Mouse (Mus musculus) cerebellum, adult 9-11 months (tissue): ENCODE data around the gene Tec.

Experiments
- DNase-seq: peaks from one replicate; pipeline ENCODE4 v3.0.0; 2022

Tec gene

DNA sequence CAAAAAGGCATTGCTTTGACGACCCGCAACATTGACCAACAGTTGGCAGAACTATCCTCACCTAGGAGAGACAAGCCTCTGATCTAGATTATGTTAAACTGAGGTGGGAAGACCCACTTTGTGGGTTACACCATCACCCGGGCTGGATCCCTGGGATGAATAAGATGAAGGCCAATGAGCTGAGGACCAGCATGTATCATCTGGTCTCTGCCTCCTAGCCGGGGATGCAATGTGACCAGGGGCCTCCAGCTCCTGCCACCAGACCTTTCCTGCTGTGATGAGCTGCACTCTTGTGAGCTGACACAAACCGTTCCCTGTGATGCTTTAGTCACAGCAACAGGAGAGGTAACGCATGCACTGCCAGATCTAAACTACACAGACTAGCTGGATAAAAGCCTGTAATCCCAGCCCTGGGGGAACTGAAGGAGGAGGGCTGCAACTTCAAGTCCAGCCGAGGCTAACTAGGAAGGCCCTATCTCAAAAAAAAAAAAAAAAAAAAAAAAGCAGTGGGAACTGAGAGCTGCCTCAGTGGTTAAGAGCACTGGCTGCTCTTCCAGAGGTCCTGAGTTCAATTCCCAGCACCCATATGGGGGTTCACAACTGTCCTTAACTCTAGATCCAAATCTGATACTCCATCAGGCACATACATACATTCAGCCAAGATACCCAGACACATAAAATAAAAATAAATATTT lies 15.8 kb downstream of the Tec start:
- no peak for DNase-seq

GRCm38 (mm10) chr5:72851674-72852098 lies 16.6 kb downstream of the Tec start:
- no peak for DNase-seq

DNA sequence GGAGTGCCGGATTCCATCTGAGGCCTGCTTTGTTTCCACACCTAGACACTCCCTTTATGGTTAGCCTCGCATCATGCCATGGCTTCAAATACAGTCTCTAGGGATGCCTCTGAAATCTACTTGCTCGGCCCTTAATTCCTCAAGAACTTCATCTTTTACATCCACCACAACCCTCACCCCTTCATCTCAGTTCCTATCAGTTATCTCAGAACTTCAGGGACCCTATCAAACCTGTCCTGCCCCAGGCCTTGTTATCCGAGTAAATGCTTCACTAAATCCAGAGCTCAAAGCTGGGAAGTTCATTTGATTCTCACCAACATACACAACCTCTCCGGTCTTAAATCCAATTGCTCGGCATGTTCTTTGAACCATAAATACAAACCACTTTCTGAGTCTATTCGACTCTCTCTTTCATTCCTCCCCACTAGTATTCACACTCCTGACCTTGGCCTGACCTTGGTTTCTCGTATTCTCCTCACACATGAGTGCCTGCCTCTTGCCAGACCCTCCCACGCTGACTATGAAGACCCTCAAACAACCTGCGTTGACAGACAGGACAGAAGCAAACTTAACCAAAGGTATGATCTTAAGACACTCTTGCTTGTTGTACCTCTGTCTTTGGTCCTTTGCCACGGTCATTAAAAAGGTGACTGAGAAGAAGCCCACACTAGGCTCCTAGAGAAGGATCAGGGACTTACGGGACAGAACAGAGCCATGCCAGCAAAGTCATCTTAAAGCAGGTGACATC lies 17.2 kb downstream of the Tec start:
- no peak for DNase-seq

DNA sequence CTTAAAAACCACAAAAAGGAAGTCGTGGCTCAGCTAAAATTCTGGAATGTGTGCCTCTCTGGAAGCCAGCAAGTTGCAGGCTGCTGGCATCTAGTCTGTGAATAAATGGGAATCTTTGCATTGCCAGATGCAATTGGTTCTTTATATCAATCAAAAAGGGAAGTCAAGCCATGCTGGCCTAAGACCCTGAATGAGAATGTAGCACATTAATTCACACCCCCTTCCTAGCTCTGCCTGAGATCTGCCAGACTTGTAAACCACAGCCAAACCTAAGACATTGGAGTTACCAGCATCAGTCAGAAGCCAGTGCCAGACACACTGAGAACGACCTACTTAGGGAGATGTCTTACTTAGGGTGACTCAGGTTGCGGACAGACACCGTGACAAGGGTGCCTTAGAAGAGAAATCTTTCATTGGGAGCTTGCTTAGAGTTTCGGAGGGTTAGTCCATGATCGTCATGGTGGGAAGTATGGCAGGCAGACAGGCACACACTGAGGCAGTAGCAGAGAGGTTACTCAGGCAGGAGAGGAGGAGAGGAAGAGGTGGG lies 19.3 kb downstream of the Tec start:
- no peak for DNase-seq

- no peak for DNase-seq
These were observed 21.6 kb downstream of the Tec start for GRCm38 (mm10) chr5:72846712-72847111.

GRCm38 (mm10) chr5:72845928-72846630 lies 22.2 kb downstream of the Tec start:
- peak; percentile 87 for DNase-seq

- no peak for DNase-seq
These were observed 23.3 kb downstream of the Tec start for GRCm38 (mm10) chr5:72844776-72845495.

- no peak for DNase-seq
These were observed 24.0 kb downstream of the Tec start for GRCm38 (mm10) chr5:72844294-72844693.

GRCm38 (mm10) chr5:72839655-72840054 lies 28.6 kb downstream of the Tec start:
- DNase-seq = no peak

DNA sequence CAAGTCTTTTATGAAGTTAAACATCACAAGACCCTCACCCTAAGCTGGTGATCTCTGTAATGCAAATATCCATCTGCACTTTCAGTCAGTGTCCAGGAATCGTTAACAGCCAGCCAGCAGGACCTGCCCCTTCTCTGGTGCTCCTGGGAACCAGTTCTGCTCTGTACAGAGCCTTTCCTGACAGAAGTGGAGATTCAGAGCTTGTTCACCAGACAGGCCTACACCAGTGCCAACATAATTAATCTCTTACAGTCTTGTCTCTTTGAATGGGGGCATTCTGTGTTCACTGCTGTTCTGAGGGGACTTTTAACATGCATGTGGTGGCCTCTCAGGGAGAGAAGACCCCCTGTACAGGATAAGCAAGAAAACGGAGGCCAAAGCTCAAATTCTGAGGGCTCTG lies 29.3 kb downstream of the Tec start:
- DNase-seq = no peak

DNA sequence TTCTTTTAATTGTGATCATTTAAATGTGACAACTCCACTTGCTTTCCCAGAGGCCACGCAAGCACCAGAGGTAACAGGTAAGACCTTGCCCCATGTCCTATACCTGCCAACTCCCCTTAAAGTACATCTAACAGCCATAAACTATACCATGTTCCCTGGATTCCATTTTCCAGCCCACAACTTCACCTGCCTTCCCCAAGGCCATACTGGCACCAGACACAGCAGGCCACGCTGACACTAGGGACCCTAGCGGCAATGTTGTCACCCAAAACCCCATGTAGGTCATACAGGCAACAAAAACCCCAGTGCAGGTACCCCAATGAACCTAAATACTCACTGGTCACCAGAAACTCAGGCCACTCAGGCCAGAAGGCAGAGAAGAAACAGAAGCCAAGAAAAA lies 32.6 kb downstream of the Tec start:
- no peak for DNase-seq

DNA sequence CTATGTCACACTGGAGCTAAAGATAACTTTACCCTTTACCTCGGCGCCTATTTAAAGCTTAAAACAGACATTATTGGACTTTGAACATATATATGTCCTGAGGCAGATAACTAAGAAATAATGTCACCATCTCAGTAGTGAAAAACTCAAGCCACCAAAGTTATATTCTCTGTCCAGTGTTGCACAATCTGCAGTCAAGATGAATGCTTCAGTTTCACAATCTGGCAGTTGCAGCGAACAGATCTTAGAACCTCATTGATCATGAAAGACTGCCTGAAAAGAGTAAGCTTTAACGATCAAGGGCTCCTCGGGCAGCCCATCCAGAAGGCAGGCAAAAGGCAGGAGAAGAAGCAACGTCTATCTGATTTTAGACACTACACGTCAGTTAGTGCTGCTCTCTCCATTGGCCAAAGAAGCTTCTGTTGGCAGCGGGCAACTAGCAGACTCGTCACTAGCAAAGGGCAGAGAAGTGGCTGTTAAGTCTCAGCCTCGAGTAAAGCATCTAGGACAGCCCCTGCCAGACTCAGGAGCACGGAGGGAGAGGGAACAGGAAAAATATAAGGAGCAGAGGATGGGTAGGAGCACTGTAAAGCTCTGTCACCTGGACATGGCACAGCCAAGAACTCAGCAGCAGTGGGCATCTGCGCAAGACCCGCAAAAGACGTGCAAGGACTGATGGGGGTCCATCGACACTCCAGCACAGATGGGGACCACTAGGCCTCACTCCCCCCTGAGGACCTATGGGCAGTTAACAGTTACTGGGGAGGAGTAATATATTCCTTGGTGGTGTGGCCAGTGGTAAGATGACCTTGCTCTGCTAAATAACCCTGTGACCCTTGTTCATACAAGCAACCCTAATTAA lies 35.1 kb downstream of the Tec start:
- no peak for DNase-seq

- DNase-seq = no peak
These were observed 36.1 kb downstream of the Tec start for GRCm38 (mm10) chr5:72832191-72832590.

- no peak for DNase-seq
These were observed 37.2 kb downstream of the Tec start for GRCm38 (mm10) chr5:72830988-72831610.

DNA sequence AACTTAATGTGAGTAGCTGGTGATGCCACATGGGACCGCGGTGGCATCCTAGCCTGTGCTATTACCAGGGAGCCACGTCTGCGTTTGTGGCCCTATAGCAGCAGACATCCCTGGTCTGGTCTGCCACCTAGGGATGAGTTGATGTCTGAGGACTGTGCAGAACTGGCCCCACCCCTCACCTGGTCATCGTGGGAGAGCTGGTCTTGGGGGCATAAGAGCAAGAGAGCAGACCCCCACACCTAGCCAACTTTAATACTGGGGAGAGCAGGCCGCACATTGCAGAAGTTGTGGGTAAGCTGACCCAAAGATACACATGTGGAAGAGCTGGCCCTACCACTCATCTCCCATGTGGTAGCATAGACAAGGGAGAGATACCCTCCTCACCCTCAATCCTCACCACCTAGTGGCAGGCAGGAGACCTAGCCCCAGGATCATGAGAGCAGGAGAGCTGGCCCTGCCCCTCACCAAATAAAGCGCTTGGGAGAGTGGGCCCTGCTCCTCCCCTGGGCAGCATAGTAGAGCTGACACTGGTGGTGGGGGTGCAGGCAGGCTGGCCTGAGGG lies 38.7 kb downstream of the Tec start:
- no peak for DNase-seq

DNA sequence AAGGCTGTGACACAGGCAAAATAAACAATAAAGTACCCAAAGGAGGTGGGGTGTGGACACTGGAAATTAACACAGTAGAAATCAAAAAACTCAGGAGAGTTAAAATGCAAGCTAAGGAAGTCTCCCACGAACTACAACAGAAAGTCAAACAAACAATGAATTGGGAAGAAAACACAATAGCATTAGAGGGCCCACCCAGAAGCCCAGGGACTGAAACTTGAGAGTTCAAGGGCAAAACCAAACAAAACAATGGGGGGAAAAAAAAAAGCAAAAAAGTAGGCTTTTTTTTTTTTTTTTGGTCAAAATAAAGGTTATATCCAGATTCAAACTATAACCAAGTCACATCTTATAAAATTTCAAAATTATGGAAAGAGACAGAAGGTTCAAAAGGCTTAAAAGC lies 39.9 kb downstream of the Tec start:
- no peak for DNase-seq

DNA sequence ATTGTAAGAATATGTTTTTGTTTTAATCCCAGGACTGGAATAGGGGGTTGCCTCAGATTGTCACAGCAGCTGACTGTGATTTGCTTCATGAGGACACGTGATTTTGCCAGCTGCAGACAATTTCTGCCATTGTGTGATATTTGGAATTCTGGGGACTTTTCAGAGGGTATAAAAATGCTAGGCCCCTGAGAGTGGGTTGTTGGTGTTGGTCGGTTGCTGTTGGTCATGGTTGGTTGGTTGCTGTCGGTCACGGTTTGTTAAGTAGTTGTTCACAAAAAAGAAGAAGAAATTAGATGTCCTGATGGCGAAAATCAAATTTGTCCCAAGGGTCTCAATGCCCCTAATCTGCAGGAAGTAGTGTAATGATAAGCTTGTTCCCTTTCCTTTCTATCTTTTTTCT lies 40.8 kb downstream of the Tec start:
- no peak for DNase-seq

- DNase-seq = no peak
These were observed 41.8 kb downstream of the Tec start for GRCm38 (mm10) chr5:72826445-72826844.

GRCm38 (mm10) chr5:72820651-72821050 lies 47.6 kb downstream of the Tec start:
- DNase-seq = no peak

GRCm38 (mm10) chr5:72820036-72820640 lies 48.1 kb downstream of the Tec start:
- DNase-seq = no peak
